Mouse (Mus musculus) stomach, embryonic 16.5 days (tissue): ENCODE measurements at regions not wholly inside any gene's neighbourhood (a gene's known extent, or its start where the extent isn't known, plus 50 kb on each side); places are given as distances from the start of the nearest gene placed in this dataset.

Experiments
- ATAC-seq: fragments of 200-750 bp; cut with Nextera tagmentation; 2 replicates; pipeline ENCODE4 v1.8.0; 2017; ENCODE audit warnings: moderate number of reproducible peaks, moderate TSS enrichment; ENCODE audit not compliant: insufficient read depth, low FRiP score
- H3K27ac ChIP-seq: fragments of 300-500 bp; sonication (generic); 2 replicates; pipeline ENCODE4 v1.5.1; 2014; ENCODE audit warnings: low read length
- H3K27me3 ChIP-seq: fragments of 300-500 bp; sonication (generic); 2 replicates; pipeline ENCODE4 v1.6.1; 2014; ENCODE audit warnings: low read length, control low read depth, mixed read lengths; ENCODE audit not compliant: control insufficient read depth, insufficient read depth
- H3K36me3 ChIP-seq: fragments of 300-500 bp; sonication (generic); 2 replicates; pipeline ENCODE4 v1.6.1; 2014; ENCODE audit warnings: low read length; ENCODE audit not compliant: control insufficient read depth, insufficient read depth
- H3K4me1 ChIP-seq: fragments of 300-500 bp; sonication (generic); 2 replicates; pipeline ENCODE4 v1.6.1; 2014; ENCODE audit warnings: low read length, control low read depth, mixed read lengths; ENCODE audit not compliant: control insufficient read depth, insufficient read depth
- H3K4me2 ChIP-seq: fragments of 300-500 bp; sonication (generic); 2 replicates; pipeline ENCODE4 v1.6.1; 2014; ENCODE audit warnings: low read depth, low read length, mixed read lengths
- H3K4me3 ChIP-seq: fragments of 300-500 bp; sonication (generic); replicated peaks from 2 replicates; pipeline ENCODE4 v1.5.1; 2014; ENCODE audit warnings: mild to moderate bottlenecking, low read length
- H3K9ac ChIP-seq: fragments of 300-500 bp; sonication (generic); 2 replicates; pipeline ENCODE4 v1.6.1; 2014; ENCODE audit warnings: low read length
- H3K9me3 ChIP-seq: fragments of 300-500 bp; sonication (generic); replicated peaks from 2 replicates; pipeline ENCODE4 v1.6.1; 2016; ENCODE audit warnings: low read length, control low read depth; ENCODE audit not compliant: control insufficient read depth
- WGBS: fragments of 180-500 bp; shearing (Covaris S2); extraction: QIAGEN DNeasy Blood & Tissue Kit; methylation state at CpG from one replicate; pipeline ENCODE4 v1.1.7; 2014; 5-methylcytosine and 5-hydroxymethylcytosine counted together

DNA sequence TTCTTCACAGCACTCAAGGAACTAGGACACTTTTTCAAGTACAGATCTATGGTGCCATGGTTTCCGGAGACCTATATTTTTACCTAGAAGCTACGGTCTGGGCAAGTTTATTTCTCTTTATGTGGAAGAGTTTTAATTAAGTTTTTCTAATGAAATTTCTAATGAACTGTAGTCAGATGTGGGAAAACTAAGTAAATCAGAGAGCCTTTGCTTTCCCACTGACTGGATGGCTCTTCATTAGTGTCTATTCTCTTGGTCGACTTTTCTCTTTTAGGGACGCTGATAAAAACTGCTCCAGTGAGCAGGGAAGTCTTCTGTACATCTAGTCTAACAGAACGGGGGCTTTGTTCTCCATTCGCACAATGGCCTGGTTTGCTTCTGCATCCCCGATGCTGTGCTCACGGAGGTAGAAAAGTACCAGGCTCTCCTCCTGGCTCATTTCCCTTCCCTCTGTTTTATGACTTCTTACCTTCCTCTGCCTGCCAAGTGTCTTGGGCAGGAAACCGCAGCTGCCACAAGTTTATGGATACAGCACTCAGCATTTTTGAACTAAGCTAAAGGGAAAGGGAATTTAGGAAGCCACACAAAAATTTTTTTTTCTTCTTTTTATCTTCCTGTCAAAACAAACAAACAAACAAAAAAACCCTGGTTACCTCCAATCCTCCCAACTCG is 749.6 kb downstream of the Tmem132b start:
- H3K4me2 ChIP-seq = no peak overlapping the region
- no peaks in the 10 kb centered on the region for H3K27me3 ChIP-seq
- no peak overlapping the region for H3K27ac ChIP-seq
- H3K4me1 ChIP-seq = no peaks in the 10 kb centered on the region
- WGBS = 37% methylated on average over 10 of the region's 10 CpGs
- no peaks in the 10 kb centered on the region for H3K9me3 ChIP-seq
- no peak overlapping the region for H3K9ac ChIP-seq
- no peaks in the 10 kb centered on the region for H3K36me3 ChIP-seq
- H3K4me3 ChIP-seq = no peak overlapping the region
- no peak for ATAC-seq

DNA sequence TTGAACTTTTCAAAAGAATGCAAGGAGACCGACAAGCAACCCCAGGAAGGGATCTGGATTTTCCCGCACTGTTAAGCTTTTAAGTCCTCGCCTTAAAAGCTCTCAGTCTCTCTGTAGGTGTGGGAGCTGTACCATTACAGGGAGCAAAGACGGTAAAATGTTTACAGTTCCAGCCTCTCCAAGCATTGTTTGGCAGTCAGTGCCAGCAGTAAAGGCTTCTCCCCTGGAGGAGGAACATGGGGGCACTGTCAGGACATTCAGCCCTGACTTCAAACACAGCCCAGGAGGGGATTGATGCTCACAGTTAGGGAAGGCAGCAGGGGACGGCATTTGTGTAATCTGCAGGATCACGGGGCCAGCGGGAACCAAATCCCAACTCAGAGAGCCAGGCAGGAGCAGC is 750.2 kb downstream of the Tmem132b start:
- Histone ChIP-seq H3K9ac (no peak overlapping the region), H3K27ac (no peak overlapping the region), H3K4me1 (no peaks in the 10 kb centered on the region), H3K4me2 (no peak overlapping the region), H3K9me3 (no peaks in the 10 kb centered on the region), H3K36me3 (no peaks in the 10 kb centered on the region), H3K4me3 (no peak overlapping the region), H3K27me3 (no peaks in the 10 kb centered on the region)
- ATAC-seq = no peak
- 9% methylated on average over 7 of the region's 7 CpGs for WGBS

DNA sequence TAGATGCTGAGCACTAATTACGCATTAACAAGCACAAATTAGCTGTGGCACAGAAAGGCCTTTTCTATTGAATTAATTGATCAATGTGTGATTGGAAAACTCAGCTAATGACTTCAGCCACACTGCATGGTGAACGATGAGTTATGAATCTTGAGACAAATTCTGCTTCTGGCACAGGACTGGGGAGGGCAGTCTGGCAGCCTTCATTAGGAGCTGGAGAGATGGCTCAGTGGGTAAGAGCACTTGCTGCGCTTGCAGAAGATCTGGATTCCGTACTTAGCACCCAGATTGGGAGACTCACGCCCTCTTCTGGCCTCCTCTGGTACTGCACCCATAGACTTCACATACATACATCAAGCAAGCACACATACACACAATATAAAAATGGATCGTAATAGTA is 793.3 kb downstream of the Tmem132b start:
- WGBS = 75% methylated on average over 6 of the region's 6 CpGs
- H3K27me3 ChIP-seq = no peaks in the 10 kb centered on the region
- no peak overlapping the region for H3K9ac ChIP-seq
- no peaks in the 10 kb centered on the region for H3K4me1 ChIP-seq
- H3K36me3 ChIP-seq = no peaks in the 10 kb centered on the region
- H3K9me3 ChIP-seq = no peaks in the 10 kb centered on the region
- no peak overlapping the region for H3K4me2 ChIP-seq
- H3K4me3 ChIP-seq = no peak overlapping the region
- no peak overlapping the region for H3K27ac ChIP-seq
- ATAC-seq = no peak

DNA sequence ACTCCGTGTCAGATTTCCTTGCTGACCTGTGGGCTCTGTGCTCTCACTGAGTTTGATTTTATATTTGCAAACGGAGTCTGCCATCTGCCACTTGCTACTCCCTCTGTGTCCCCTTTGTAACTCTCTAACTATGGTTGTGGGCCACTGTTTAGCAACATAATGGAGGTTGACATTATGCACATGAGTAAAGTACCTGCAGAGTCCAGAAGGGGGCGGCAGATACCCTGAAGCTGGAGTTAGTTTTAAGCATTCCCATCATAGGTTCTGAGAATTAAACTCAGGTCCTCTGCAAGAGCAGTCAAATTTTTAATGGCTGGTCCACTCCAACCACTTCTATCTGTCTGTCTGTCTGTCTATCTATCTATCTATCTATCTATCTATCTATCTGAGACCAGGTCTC is 796.7 kb downstream of the Tmem132b start:
- no peaks in the 10 kb centered on the region for H3K9me3 ChIP-seq
- H3K36me3 ChIP-seq = no peaks in the 10 kb centered on the region
- WGBS = 39% methylated on average over 3 of the region's 3 CpGs
- no peaks in the 10 kb centered on the region for H3K4me1 ChIP-seq
- no peak overlapping the region for H3K27ac ChIP-seq
- no peak overlapping the region for H3K4me3 ChIP-seq
- H3K27me3 ChIP-seq = no peaks in the 10 kb centered on the region
- H3K4me2 ChIP-seq = no peak overlapping the region
- ATAC-seq = no peak
- H3K9ac ChIP-seq = no peak overlapping the region

DNA sequence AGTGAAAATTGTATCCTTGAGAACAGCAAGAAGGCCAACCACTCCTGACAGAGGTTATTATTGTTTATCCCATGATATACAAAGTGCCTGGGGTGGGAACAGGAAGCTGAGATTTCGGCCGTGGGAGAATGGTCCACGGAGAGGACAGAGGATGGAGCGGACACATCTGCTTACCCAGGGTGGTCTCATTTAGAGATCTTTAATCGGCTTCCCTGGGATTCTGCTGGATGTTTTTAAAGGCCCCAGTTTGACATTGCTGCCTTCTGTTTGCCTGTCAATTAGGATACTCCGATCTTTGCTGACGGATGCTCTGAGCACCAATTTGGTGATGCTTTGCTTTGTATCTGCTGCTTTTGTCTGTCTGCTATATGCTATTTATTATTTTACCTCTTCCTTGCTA is 803.5 kb downstream of the Tmem132b start:
- Histone ChIP-seq H3K4me3 (no peak overlapping the region), H3K27me3 (no peaks in the 10 kb centered on the region), H3K9me3 (no peaks in the 10 kb centered on the region), H3K27ac (no peak overlapping the region), H3K9ac (no peak overlapping the region), H3K36me3 (no peaks in the 10 kb centered on the region), H3K4me2 (no peak overlapping the region), H3K4me1 (no peaks in the 10 kb centered on the region)
- no peak for ATAC-seq
- WGBS = 52% methylated on average over 7 of the region's 7 CpGs

DNA sequence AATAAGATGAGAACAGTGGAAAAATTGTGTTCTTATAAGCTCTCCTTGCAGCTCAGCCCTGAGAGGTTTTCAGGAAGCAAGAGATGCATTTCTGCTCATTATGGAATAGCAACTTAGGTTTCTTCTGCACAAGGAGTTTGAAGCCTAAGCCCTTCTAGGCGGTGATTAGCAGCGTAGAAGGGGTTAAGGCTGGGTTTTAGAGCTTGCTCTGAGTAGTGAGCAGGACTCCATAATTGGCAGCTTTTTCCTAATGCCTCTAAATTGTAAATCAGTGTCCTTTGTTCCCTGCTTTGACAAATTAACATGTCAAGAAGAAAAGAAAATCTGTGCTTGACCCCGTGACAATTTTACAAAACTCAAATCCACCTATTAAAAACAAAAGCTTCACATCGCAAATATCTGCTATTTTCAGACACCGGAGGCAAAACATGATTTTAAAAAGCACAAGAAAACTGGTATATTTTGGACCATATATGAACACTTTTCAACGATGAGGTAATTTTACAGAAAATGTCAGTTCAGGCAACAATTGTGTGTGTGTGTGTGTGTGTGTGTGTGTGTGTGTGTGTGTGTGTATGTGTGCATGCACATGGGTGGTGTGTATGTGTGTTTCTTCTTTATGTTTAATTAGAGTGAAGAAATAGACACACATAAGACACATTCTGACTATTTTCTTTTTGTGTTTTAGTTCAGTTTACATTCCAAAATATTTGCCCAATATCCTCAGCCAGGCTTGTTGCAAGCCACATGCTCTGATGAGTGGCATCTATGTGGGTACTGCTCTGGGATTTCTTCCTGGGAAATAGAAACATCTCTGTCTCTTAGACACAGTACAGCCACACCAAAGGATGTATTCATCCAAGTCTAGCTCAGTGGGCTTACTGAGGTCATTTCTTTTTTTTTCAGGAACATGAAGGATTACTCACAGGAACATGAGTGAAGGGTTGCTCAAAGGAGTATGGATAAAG is 804.3 kb downstream of the Tmem132b start:
- Histone ChIP-seq H3K9ac (no peak overlapping the region), H3K9me3 (no peaks in the 10 kb centered on the region), H3K4me1 (no peaks in the 10 kb centered on the region), H3K27ac (no peak overlapping the region), H3K36me3 (no peaks in the 10 kb centered on the region), H3K4me3 (no peak overlapping the region), H3K4me2 (no peak overlapping the region), H3K27me3 (no peaks in the 10 kb centered on the region)
- no peak for ATAC-seq
- WGBS = 59% methylated on average over 6 of the region's 6 CpGs

DNA sequence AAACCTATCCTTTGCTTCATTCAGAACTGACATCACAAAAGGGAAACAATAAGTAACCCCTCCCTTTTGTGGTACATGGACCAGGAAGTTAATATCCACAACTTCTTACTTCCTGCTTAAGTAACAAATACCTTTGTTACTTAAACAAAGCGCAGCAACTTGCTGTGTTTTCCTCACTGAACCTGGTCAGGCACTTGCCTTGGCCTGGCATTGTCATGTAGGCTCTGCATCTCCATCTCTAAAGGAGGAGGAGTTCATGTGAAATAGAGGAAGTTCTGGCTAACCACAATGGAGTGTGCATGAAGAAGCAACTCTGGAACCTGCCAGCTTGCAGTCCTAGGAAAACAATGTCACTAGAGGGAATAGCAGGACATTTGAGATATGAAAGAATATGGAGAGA is 806.3 kb downstream of the Tmem132b start:
- 79% methylated on average over 1 of the region's 1 CpGs for WGBS
- H3K36me3 ChIP-seq = no peaks in the 10 kb centered on the region
- no peak for ATAC-seq

DNA sequence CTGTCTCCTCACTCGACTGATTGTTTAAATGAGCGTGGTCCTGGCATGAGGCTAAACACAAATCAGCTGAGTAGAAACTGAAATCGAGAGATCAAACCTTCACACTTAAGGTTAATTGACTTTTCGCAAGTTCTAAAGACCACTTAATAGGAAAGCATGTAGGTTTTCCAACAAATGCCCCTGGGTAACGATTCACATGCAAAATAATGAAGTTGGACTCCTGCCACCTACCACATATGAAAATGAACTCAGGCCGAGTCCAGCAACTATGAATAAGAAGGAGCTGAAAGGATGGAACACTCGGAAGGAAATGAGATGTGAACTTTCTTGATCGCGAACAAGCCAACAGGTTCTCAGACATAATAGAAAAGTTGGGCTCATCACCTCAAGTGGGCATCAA is 812.0 kb downstream of the Tmem132b start:
- 85% methylated on average over 9 of the region's 9 CpGs for WGBS
- Histone ChIP-seq H3K9ac (no peak overlapping the region), H3K27ac (no peak overlapping the region), H3K4me2 (no peak overlapping the region), H3K27me3 (no peaks in the 10 kb centered on the region), H3K4me3 (no peak overlapping the region), H3K4me1 (no peaks in the 10 kb centered on the region), H3K9me3 (no peaks in the 10 kb centered on the region), H3K36me3 (no peaks in the 10 kb centered on the region)
- ATAC-seq = no peak

More for the DNA sequence above, 806.3 kb downstream of the Tmem132b start:
- Histone ChIP-seq H3K9ac (no peak overlapping the region), H3K4me2 (no peak overlapping the region), H3K4me1 (no peaks in the 10 kb centered on the region), H3K27me3 (no peaks in the 10 kb centered on the region), H3K9me3 (no peaks in the 10 kb centered on the region), H3K27ac (no peak overlapping the region), H3K4me3 (no peak overlapping the region)

DNA sequence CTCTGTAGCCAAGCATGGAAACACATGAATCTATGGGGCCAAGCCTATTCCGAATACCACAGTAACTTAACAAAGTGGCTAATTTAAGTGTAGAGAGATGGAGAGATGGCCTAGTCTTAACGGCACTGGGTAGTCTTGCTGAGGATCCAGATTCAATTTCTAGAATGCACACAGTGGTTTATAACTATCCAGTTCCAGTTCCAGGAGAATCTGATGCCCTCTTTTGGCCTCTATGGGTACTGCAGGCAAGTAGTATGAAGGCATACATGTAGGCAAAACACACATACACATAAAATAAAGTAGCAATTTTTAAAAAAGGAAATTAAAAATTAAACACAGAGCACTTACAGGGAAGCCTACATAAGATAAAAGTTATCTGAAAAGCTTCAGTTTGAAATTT is 819.4 kb downstream of the Tmem132b start:
- H3K9ac ChIP-seq = no peak overlapping the region
- no peaks in the 10 kb centered on the region for H3K36me3 ChIP-seq
- H3K27ac ChIP-seq = no peak overlapping the region
- H3K4me1 ChIP-seq = no peaks in the 10 kb centered on the region
- 87% methylated on average over 2 of the region's 2 CpGs for WGBS
- H3K4me3 ChIP-seq = no peak overlapping the region
- no peak overlapping the region for H3K4me2 ChIP-seq
- H3K9me3 ChIP-seq = no peaks in the 10 kb centered on the region
- H3K27me3 ChIP-seq = no peaks in the 10 kb centered on the region
- no peak for ATAC-seq
